Mouse (Mus musculus) inflammation-experienced regulatory T-cells, adult 16 weeks (primary cell): ENCODE data around the gene L2hgdh. TPM values are rescaled to one million over a fixed set of nuclear protein-coding genes. Genes with fewer than 3 reads are reported as not detected.

Experiments used
- polyA plus RNA-seq: library from polyadenylated mRNA; unstranded; fragments of 100-300 nt; shearing (Covaris generic); gene quantifications from one replicate; pipeline ENCODE4 v1.2.1, GENCODE M21; 2017

Gene L2hgdh
- 6.5 TPM for polyA plus RNA-seq

GRCm38 (mm10) chr12:69724711-69725460 lies at the start of gene L2hgdh, which contains the start of gene Atp5s:
Gene L2hgdh (minus strand): TSS chr12:69724873.
Gene Atp5s (plus strand): TSS chr12:69724950.

DNA sequence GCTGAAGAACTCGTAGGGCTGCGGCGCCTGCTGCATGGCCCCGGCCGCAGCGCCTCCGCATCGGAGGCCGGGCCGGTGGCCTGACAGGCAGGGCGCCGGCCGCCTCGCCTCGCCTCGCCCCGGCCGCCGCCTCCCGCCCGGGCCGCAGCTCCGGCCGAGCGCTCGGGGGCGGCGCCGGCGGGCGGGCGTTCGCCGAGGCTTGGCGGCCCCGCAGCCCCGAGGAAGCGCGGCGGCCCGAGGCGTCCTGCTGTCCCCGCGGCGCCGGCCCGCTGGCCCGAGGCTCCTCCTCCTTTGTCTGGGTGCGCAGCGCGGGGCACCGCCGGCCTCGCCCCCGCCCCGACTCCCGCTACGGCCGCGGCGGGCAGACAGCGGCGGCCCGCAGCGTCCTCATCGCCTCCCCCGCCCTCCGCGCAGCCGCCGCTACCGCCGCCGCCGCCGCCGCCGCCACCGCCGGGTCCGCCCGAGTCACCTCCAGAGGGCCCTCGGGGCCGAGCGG lies 43.1 kb downstream of the L2hgdh start, which contains the start of gene Sos2:
Gene Sos2 (minus strand): TSS at position 287 of the 496 bp plus-strand sequence.

Other genes with a start within 250 kb of the L2hgdh start
- 3.8 TPM for gene Vcpkmt, start 141.8 kb downstream of the L2hgdh start, polyA plus RNA-seq
- 6.9 TPM for gene Sos2, start 43.0 kb downstream of the L2hgdh start, polyA plus RNA-seq
- 31.7 TPM for gene Atp5s, start 77 bp upstream of the L2hgdh start, polyA plus RNA-seq
- gene Cdkl1, start 66.4 kb upstream of the L2hgdh start, polyA plus RNA-seq = not detected
- 0.24 TPM for gene Atl1, start 167.7 kb upstream of the L2hgdh start, polyA plus RNA-seq
- 3.0 TPM for gene Map4k5, start 168.3 kb upstream of the L2hgdh start, polyA plus RNA-seq